Mouse (Mus musculus): ENCODE measurements around the gene Cr2. TPM values are rescaled to one million over a fixed set of nuclear protein-coding genes. Genes with fewer than 3 reads are reported as not detected.

The Cr2 gene
- polyA plus RNA-seq, 1 experiment from 2014 or later = 2.3 TPM

- H3K9ac ChIP-seq (ENCODE audit: low read depth, low read length) = peak overlapping the region; percentile 85
Measured at GRCm38 (mm10) chr1:195130479-195130878, 46.0 kb downstream of the Cr2 start.

GRCm38 (mm10) chr1:195129867-195130266 lies 46.6 kb downstream of the Cr2 start:
- 83% methylated on average over 1 of the region's 1 CpGs for WGBS
- no peak overlapping the region for H3K27ac ChIP-seq (ENCODE audit: low read depth, low read length)

More at GRCm38 (mm10) chr1:195130479-195130878, 46.0 kb downstream of the Cr2 start:
- Histone ChIP-seq H3K27me3 (ENCODE audit: control insufficient read depth, insufficient read depth, low read length) (no peaks in the 10 kb centered on the region), H3K27ac (ENCODE audit: low read depth, low read length) (peak overlapping the region; percentile 97), H3K4me1 (ENCODE audit: control insufficient read depth, insufficient read depth, low read length) (0 out of 2 replicates have a peak, but pooled peaks cover 4% of the 10 kb centered on the region), H3K9me3 (ENCODE audit: control insufficient read depth, low read length) (no peaks in the 10 kb centered on the region), H3K4me3 (ENCODE audit: low read length) (peak overlapping the region; percentile 65), H3K4me2 (replicated peaks; ENCODE audit: low read depth, low read length) (peak overlapping the region; percentile 61), H3K36me3 (ENCODE audit: control insufficient read depth, insufficient read depth, low read length) (peaks cover 17% of the 10 kb centered on the region; the same call in 1 of the 2 replicates)
- WGBS = 17% methylated on average over 2 of the region's 2 CpGs
- no peak for ATAC-seq (ENCODE audit: low FRiP score, low TSS enrichment)

GRCm38 (mm10) chr1:195114414-195114813 lies 62.1 kb downstream of the Cr2 start:
- Histone ChIP-seq H3K36me3 (ENCODE audit: control insufficient read depth, insufficient read depth, low read length) (peaks cover 54% of the 10 kb centered on the region), H3K27me3 (ENCODE audit: control insufficient read depth, insufficient read depth, low read length) (no peaks in the 10 kb centered on the region), H3K4me2 (replicated peaks; ENCODE audit: low read depth, low read length) (no peak overlapping the region), H3K9ac (ENCODE audit: low read depth, low read length) (no peak overlapping the region), H3K27ac (ENCODE audit: low read depth, low read length) (no peak overlapping the region), H3K9me3 (ENCODE audit: control insufficient read depth, low read length) (no peaks in the 10 kb centered on the region), H3K4me1 (ENCODE audit: control insufficient read depth, insufficient read depth, low read length) (no peaks in the 10 kb centered on the region), H3K4me3 (ENCODE audit: low read length) (no peak overlapping the region)
- no peak for ATAC-seq (ENCODE audit: low FRiP score, low TSS enrichment)
- 96% methylated on average over 1 of the region's 1 CpGs for WGBS

More at GRCm38 (mm10) chr1:195129867-195130266, 46.6 kb downstream of the Cr2 start:
- Histone ChIP-seq H3K4me2 (replicated peaks; ENCODE audit: low read depth, low read length) (peak overlapping the region; percentile 22; the same call in 1 of the 2 replicates), H3K36me3 (ENCODE audit: control insufficient read depth, insufficient read depth, low read length) (peaks cover 19% of the 10 kb centered on the region; the same call in 1 of the 2 replicates), H3K27me3 (ENCODE audit: control insufficient read depth, insufficient read depth, low read length) (no peaks in the 10 kb centered on the region), H3K9ac (ENCODE audit: low read depth, low read length) (no peak overlapping the region), H3K4me1 (ENCODE audit: control insufficient read depth, insufficient read depth, low read length) (0 out of 2 replicates have a peak, but pooled peaks cover 4% of the 10 kb centered on the region), H3K4me3 (ENCODE audit: low read length) (peak overlapping the region; percentile 2; the same call in 1 of the 2 replicates), H3K9me3 (ENCODE audit: control insufficient read depth, low read length) (no peaks in the 10 kb centered on the region)
- ATAC-seq (ENCODE audit: low FRiP score, low TSS enrichment) = no peak

- WGBS = 93% methylated on average over 4 of the region's 4 CpGs
- ATAC-seq (ENCODE audit: low FRiP score, low TSS enrichment) = no peak
- no peak overlapping the region for H3K9ac ChIP-seq (ENCODE audit: low read depth, low read length)
- H3K9me3 ChIP-seq (ENCODE audit: control insufficient read depth, low read length) = no peaks in the 10 kb centered on the region
- H3K4me1 ChIP-seq (ENCODE audit: control insufficient read depth, insufficient read depth, low read length) = no peaks in the 10 kb centered on the region
- H3K36me3 ChIP-seq (ENCODE audit: control insufficient read depth, insufficient read depth, low read length) = peaks cover 54% of the 10 kb centered on the region
- no peak overlapping the region for H3K27ac ChIP-seq (ENCODE audit: low read depth, low read length)
- no peak overlapping the region for H3K4me3 ChIP-seq (ENCODE audit: low read length)
- H3K4me2 ChIP-seq (replicated peaks; ENCODE audit: low read depth, low read length) = no peak overlapping the region
- no peaks in the 10 kb centered on the region for H3K27me3 ChIP-seq (ENCODE audit: control insufficient read depth, insufficient read depth, low read length)
Measured at GRCm38 (mm10) chr1:195113621-195114020, 62.9 kb downstream of the Cr2 start.

- 54% methylated on average over 4 of the region's 4 CpGs for WGBS
- no peak for ATAC-seq (ENCODE audit: low FRiP score, low TSS enrichment)
- peaks cover 24% of the 10 kb centered on the region for H3K36me3 ChIP-seq (ENCODE audit: control insufficient read depth, insufficient read depth, low read length)
Measured at GRCm38 (mm10) chr1:195100693-195101092, 75.8 kb downstream of the Cr2 start.

GRCm38 (mm10) chr1:195098004-195098403 lies 78.5 kb downstream of the Cr2 start:
- no peaks in the 10 kb centered on the region for H3K9me3 ChIP-seq (ENCODE audit: control insufficient read depth, low read length)
- no peaks in the 10 kb centered on the region for H3K27me3 ChIP-seq (ENCODE audit: control insufficient read depth, insufficient read depth, low read length)
- no peak for ATAC-seq (ENCODE audit: low FRiP score, low TSS enrichment)
- no peak overlapping the region for H3K9ac ChIP-seq (ENCODE audit: low read depth, low read length)
- WGBS = 100% methylated on average over 1 of the region's 1 CpGs
- no peak overlapping the region for H3K27ac ChIP-seq (ENCODE audit: low read depth, low read length)
- H3K4me1 ChIP-seq (ENCODE audit: control insufficient read depth, insufficient read depth, low read length) = no peaks in the 10 kb centered on the region
- no peak overlapping the region for H3K4me3 ChIP-seq (ENCODE audit: low read length)
- no peak overlapping the region for H3K4me2 ChIP-seq (replicated peaks; ENCODE audit: low read depth, low read length)
- H3K36me3 ChIP-seq (ENCODE audit: control insufficient read depth, insufficient read depth, low read length) = peaks cover 3% of the 10 kb centered on the region; the same call in 1 of the 2 replicates

More at GRCm38 (mm10) chr1:195100693-195101092, 75.8 kb downstream of the Cr2 start:
- Histone ChIP-seq H3K4me2 (replicated peaks; ENCODE audit: low read depth, low read length) (no peak overlapping the region), H3K9ac (ENCODE audit: low read depth, low read length) (no peak overlapping the region), H3K9me3 (ENCODE audit: control insufficient read depth, low read length) (no peaks in the 10 kb centered on the region), H3K27ac (ENCODE audit: low read depth, low read length) (no peak overlapping the region), H3K27me3 (ENCODE audit: control insufficient read depth, insufficient read depth, low read length) (no peaks in the 10 kb centered on the region), H3K4me3 (ENCODE audit: low read length) (no peak overlapping the region), H3K4me1 (ENCODE audit: control insufficient read depth, insufficient read depth, low read length) (no peaks in the 10 kb centered on the region)

- H3K27ac ChIP-seq (ENCODE audit: low read depth, low read length) = no peak within 1 kb of the TSS
- 3% methylated on average over 14 of the region's 14 CpGs for WGBS
- H3K4me1 ChIP-seq (ENCODE audit: control insufficient read depth, insufficient read depth, low read length) = peaks cover 4% of the 10 kb centered on the region; the same call in 1 of the 2 replicates
- H3K36me3 ChIP-seq (ENCODE audit: control insufficient read depth, insufficient read depth, low read length) = no peaks in the 10 kb centered on the region; the same call in 1 of the 2 replicates
- no peaks in the 10 kb centered on the region for H3K27me3 ChIP-seq (ENCODE audit: control insufficient read depth, insufficient read depth, low read length)
- peak within 1 kb of the TSS; percentile 54 for H3K4me2 ChIP-seq (replicated peaks; ENCODE audit: low read depth, low read length)
- H3K4me3 ChIP-seq (ENCODE audit: low read length) = peak within 1 kb of the TSS; percentile 45
- no peaks in the 10 kb centered on the region for H3K9me3 ChIP-seq (ENCODE audit: control insufficient read depth, low read length)
- H3K9ac ChIP-seq (ENCODE audit: low read depth, low read length) = peak within 1 kb of the TSS; percentile 38; the same call in 1 of the 2 replicates
- ATAC-seq (ENCODE audit: low FRiP score, low TSS enrichment) = peak; percentile 100
Measured at GRCm38 (mm10) chr1:195092220-195092720, 84.2 kb downstream of the Cr2 start, which contains the start of gene Cd46. Cd46 (minus strand) TSS chr1:195092249.

GRCm38 (mm10) chr1:195091699-195092219 lies 84.8 kb downstream of the Cr2 start:
- ATAC-seq (ENCODE audit: low FRiP score, low TSS enrichment) = peak; percentile 89
- peak overlapping the region; percentile 38; the same call in 1 of the 2 replicates for H3K9ac ChIP-seq (ENCODE audit: low read depth, low read length)
- peaks cover 4% of the 10 kb centered on the region; the same call in 1 of the 2 replicates for H3K4me1 ChIP-seq (ENCODE audit: control insufficient read depth, insufficient read depth, low read length)
- WGBS = 16% methylated on average over 11 of the region's 11 CpGs
- H3K36me3 ChIP-seq (ENCODE audit: control insufficient read depth, insufficient read depth, low read length) = no peaks in the 10 kb centered on the region; the same call in 1 of the 2 replicates
- H3K27ac ChIP-seq (ENCODE audit: low read depth, low read length) = no peak overlapping the region
- no peaks in the 10 kb centered on the region for H3K27me3 ChIP-seq (ENCODE audit: control insufficient read depth, insufficient read depth, low read length)
- H3K9me3 ChIP-seq (ENCODE audit: control insufficient read depth, low read length) = no peaks in the 10 kb centered on the region
- H3K4me3 ChIP-seq (ENCODE audit: low read length) = peak overlapping the region; percentile 45
- H3K4me2 ChIP-seq (replicated peaks; ENCODE audit: low read depth, low read length) = peak overlapping the region; percentile 54
